Mouse (Mus musculus): ENCODE data around the gene Stk10. TPM values are rescaled to one million over a fixed set of nuclear protein-coding genes. Genes with fewer than 3 reads are reported as not detected.
A peak's percentile ranks its signal among the peaks of the same experiment; 100 is the strongest.
"Not testable (repeated sequence)": the region's sequence is repeated elsewhere in the genome, so short reads cannot be mapped to it uniquely, and the experiment has no call there.

The Stk10 gene
- polyA plus RNA-seq, 1 experiment, result 82.8 TPM

DNA sequence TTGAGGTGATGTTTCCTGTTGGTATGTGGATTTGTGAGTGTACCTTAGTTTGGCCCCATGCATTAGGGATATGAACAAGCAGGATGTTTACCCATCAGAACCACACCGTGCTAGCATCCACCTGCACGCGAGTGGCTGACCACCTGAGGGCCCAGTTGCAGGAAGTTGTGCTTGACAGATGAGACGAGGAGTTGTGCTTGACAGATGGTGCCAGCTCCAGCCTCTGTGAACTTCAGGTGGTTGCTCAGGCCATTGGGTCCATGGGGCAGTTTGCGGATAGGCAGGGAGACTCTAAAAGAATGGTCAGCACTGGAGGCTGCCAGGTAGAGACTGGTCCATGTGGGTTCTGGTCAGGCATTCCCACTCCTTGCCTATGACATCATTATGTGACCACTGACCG lies 83.0 kb downstream of the Stk10 start:
- peaks cover 7% of the 10 kb centered on the region; the same call in 1 of the 2 replicates for H3K4me1 ChIP-seq (ENCODE audit: control insufficient read depth, insufficient read depth, insufficient read length)
- no peak overlapping the region for H3K27ac ChIP-seq (ENCODE audit: insufficient read depth, low read length)
- TF ChIP-seq POLR2A (IDR thresholded peaks at IDR 0.05; ENCODE audit: low read depth, low read length) (no peak), CTCF (IDR thresholded peaks at IDR 0.05; ENCODE audit: extremely low read depth, insufficient read depth, insufficient read length, insufficient replicate concordance) (no peak)
- peaks cover 74% of the 10 kb centered on the region for H3K36me3 ChIP-seq (ENCODE audit: control insufficient read depth, insufficient read depth, low read length)
- WGBS, result 88% methylated on average over 6 of the region's 6 CpGs
- H3K4me3 ChIP-seq (ENCODE audit: extremely low read depth, insufficient read depth, insufficient read length), result no peak overlapping the region
- H3K27me3 ChIP-seq (ENCODE audit: control insufficient read depth, insufficient read depth, low read length), result no peaks in the 10 kb centered on the region
- no peak for DNase-seq (ENCODE audit: low read depth in 1 of 2, low spot score in 2 of 2)

- Histone ChIP-seq H3K27me3 (ENCODE audit: control insufficient read depth, insufficient read depth, low read length) (no peaks in the 10 kb centered on the region), H3K27ac (ENCODE audit: insufficient read depth, low read length) (no peak overlapping the region), H3K36me3 (ENCODE audit: control insufficient read depth, insufficient read depth, low read length) (peaks cover 77% of the 10 kb centered on the region), H3K4me1 (ENCODE audit: control insufficient read depth, insufficient read depth, insufficient read length) (peaks cover 7% of the 10 kb centered on the region; the same call in 1 of the 2 replicates), H3K4me3 (ENCODE audit: extremely low read depth, insufficient read depth, insufficient read length) (no peak overlapping the region)
- 92% methylated on average over 1 of the region's 1 CpGs for WGBS
- no peak for TF ChIP-seq CTCF (IDR thresholded peaks at IDR 0.05; ENCODE audit: extremely low read depth, insufficient read depth, insufficient read length, insufficient replicate concordance)
- DNase-seq (ENCODE audit: low read depth in 1 of 2, low spot score in 2 of 2), result no peak
Measured at GRCm38 (mm10) chr11:32618036-32618435, 84.9 kb downstream of the Stk10 start.

DNA sequence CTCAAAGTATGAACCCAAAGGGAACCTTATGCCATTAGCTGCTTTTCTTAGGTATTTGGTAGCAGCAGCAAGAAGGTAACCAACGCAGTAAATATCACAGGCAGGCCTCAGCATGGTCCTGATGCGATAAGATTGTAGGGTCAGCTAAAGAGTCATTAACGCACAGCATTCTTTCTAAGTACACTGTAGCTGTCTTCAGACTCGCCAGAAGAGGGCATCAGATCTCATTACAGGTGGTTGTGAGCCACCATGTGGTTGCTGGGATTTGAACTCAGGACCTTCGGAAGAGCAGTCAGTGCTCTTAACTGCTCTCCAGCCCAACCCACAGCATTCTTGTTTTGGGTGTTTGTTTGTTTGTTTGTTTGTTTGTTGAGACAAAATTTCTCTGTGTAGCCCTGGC lies 85.5 kb downstream of the Stk10 start:
- not testable (repeated sequence) for H3K4me1 ChIP-seq (ENCODE audit: control insufficient read depth, insufficient read depth, insufficient read length); H3K27me3 ChIP-seq (ENCODE audit: control insufficient read depth, insufficient read depth, low read length); H3K4me3 ChIP-seq (ENCODE audit: extremely low read depth, insufficient read depth, insufficient read length); H3K27ac ChIP-seq (ENCODE audit: insufficient read depth, low read length); DNase-seq (ENCODE audit: low read depth in 1 of 2, low spot score in 2 of 2)
- 94% methylated on average over 5 of the region's 5 CpGs for WGBS
- H3K36me3 ChIP-seq (ENCODE audit: control insufficient read depth, insufficient read depth, low read length), result peaks cover 76% of the 10 kb centered on the region

DNA sequence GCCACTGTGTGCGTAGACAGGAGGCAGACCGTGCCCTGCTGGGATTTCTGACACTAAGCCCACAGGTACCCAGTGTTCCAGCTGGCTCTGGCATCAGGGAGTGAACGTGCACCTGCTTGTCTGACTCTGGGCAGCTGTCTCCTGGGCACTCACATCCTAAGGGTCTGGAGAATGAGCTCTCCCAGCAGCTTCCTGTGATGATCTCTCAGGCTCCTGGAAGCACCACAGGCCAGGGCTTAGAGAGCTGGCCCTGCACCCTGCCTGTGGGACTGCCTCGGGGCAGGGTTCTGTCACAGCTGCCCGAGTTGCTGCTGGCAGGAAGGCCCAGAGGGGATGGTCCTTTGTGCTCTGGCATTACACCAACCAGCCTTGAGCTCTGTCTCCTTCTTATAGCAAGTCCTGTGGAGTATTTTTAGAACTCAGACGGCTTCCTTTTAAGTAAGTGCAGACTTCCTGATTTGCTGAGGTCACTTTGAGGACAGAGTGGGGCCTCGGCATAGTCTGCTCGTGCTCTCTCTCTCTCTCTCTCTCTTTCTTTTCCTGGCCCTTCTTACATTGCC lies 86.2 kb downstream of the Stk10 start:
- 24% methylated on average over 8 of the region's 8 CpGs for WGBS

DNA sequence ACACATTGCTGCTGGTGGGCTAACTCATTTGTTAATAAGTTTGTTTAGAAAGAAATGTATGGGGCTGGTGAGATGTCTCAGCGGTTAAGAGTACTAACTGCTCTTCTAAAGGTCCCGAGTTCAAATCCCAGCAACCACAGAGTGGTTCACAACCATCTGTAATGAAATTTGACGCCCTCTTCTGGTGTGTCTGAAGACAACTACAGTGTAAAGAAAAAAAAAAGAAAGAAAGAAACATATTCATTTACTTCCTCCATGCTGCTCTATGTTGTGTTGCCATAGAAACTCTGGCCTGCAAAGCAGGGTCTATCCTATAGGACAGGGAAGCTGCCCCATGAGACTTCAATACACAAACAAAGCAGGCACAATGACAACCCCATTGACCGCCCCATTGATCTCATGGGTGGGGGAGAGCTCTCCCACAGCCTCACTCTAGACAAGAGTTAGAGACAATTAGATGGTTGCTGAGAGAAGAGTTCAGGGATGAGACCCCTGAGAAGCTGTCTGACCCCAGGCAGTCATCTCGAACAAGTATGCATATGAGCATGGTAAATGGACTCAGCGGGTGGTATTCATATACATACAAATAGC lies 86.9 kb downstream of the Stk10 start:
- no peak for DNase-seq (ENCODE audit: low read depth in 1 of 2, low spot score in 2 of 2)
- WGBS, result 80% methylated on average over 6 of the region's 6 CpGs
- TF ChIP-seq CTCF (IDR thresholded peaks at IDR 0.05; ENCODE audit: extremely low read depth, insufficient read depth, insufficient read length, insufficient replicate concordance) (no peak), POLR2A (IDR thresholded peaks at IDR 0.05; ENCODE audit: low read depth, low read length) (no peak)
- Histone ChIP-seq H3K27me3 (ENCODE audit: control insufficient read depth, insufficient read depth, low read length) (no peaks in the 10 kb centered on the region), H3K36me3 (ENCODE audit: control insufficient read depth, insufficient read depth, low read length) (peaks cover 67% of the 10 kb centered on the region), H3K27ac (ENCODE audit: insufficient read depth, low read length) (no peak overlapping the region), H3K4me3 (ENCODE audit: extremely low read depth, insufficient read depth, insufficient read length) (no peak overlapping the region), H3K4me1 (ENCODE audit: control insufficient read depth, insufficient read depth, insufficient read length) (peaks cover 7% of the 10 kb centered on the region; the same call in 1 of the 2 replicates)

More for the DNA sequence above, 86.2 kb downstream of the Stk10 start:
- DNase-seq (ENCODE audit: low read depth in 1 of 2, low spot score in 2 of 2), result peak in 1 of 2 experiments; percentile 31
- no peak for TF ChIP-seq CTCF (IDR thresholded peaks at IDR 0.05; ENCODE audit: extremely low read depth, insufficient read depth, insufficient read length, insufficient replicate concordance)
- no peak for TF ChIP-seq POLR2A (IDR thresholded peaks at IDR 0.05; ENCODE audit: low read depth, low read length)
- H3K4me3 ChIP-seq (ENCODE audit: extremely low read depth, insufficient read depth, insufficient read length), result no peak overlapping the region
- H3K27ac ChIP-seq (ENCODE audit: insufficient read depth, low read length), result peak overlapping the region; percentile 46
- H3K36me3 ChIP-seq (ENCODE audit: control insufficient read depth, insufficient read depth, low read length), result peaks cover 72% of the 10 kb centered on the region
- H3K27me3 ChIP-seq (ENCODE audit: control insufficient read depth, insufficient read depth, low read length), result no peaks in the 10 kb centered on the region
- peaks cover 7% of the 10 kb centered on the region; the same call in 1 of the 2 replicates for H3K4me1 ChIP-seq (ENCODE audit: control insufficient read depth, insufficient read depth, insufficient read length)

DNA sequence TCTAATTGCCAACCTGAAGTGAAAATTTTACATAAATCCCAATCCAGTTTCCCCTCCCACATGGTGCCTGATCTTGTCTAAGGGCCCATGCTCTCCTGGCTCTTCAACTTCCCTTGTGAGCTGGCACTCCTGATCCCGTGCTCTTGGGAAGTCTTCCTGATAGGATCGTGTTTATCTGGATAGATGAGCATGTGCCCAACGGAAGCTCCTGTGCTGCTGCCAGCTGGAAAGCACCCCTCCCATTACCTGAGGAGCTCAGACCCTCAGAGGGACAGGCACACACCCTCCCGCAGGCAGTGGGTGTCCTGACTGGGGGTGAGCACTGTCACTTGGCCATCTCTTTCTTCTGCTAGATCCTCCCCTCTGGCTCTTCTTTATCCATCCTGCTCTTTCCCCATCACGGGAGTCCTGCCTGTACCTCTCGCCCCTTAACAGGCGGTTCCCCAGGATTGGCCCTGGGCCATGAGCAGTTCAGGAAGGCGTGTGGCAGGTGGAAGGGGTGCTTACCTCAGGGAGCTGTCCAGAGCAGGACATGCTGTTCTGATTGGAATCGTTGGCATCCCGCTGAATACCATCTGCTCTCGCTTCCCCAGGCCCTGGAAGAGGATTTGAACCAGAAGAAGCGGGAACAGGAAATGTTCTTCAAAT lies 88.8 kb downstream of the Stk10 start:
- Histone ChIP-seq H3K27ac (ENCODE audit: insufficient read depth, low read length) (no peak overlapping the region), H3K27me3 (ENCODE audit: control insufficient read depth, insufficient read depth, low read length) (no peaks in the 10 kb centered on the region), H3K4me3 (ENCODE audit: extremely low read depth, insufficient read depth, insufficient read length) (no peak overlapping the region), H3K4me1 (ENCODE audit: control insufficient read depth, insufficient read depth, insufficient read length) (peaks cover 7% of the 10 kb centered on the region; the same call in 1 of the 2 replicates), H3K36me3 (ENCODE audit: control insufficient read depth, insufficient read depth, low read length) (peaks cover 51% of the 10 kb centered on the region)
- no peak for DNase-seq (ENCODE audit: low read depth in 1 of 2, low spot score in 2 of 2)
- WGBS, result 94% methylated on average over 12 of the region's 12 CpGs
- TF ChIP-seq CTCF (IDR thresholded peaks at IDR 0.05; ENCODE audit: extremely low read depth, insufficient read depth, insufficient read length, insufficient replicate concordance) (no peak), POLR2A (IDR thresholded peaks at IDR 0.05; ENCODE audit: low read depth, low read length) (no peak)
